Mouse (Mus musculus) layer of hippocampus, adult 18-20 months (tissue): ENCODE data around the gene Mrnip. TPM values are rescaled to one million over a fixed set of nuclear protein-coding genes. Genes with fewer than 3 reads are reported as not detected.
"Not testable (repeated sequence)": the region's sequence is repeated elsewhere in the genome, so short reads cannot be mapped to it uniquely, and the experiment has no call there.

ENCODE experiments used
- DNase-seq, 2 experiments: peaks; one replicate each; pipeline ENCODE4 v3.0.0; 2022; ENCODE audit warnings: low spot score in 2 of 2
- long read RNA-seq: library from polyadenylated mRNA; stranded (forward); transcript quantifications from one replicate; pipeline ENCODE4 v2.0.0, GENCODE M21; 2021
- total RNA-seq, 2 experiments: library from RNA; stranded (reverse); gene quantifications; 2 replicates each; pipeline ENCODE4 v1.2.3; 2021

The Mrnip gene
- total RNA-seq, result 10 to 100 TPM; 14.1 to 15.7 TPM
- long read RNA-seq, transcript Mrnip-201 (7 exons, 1,142 nt), result major isoform, 9 of 10 reads
- long read RNA-seq, partial matches to known transcripts, result 0 of 10 reads
- long read RNA-seq, other reads (novel, unspliced or antisense), result 1 of 10 reads

DNA sequence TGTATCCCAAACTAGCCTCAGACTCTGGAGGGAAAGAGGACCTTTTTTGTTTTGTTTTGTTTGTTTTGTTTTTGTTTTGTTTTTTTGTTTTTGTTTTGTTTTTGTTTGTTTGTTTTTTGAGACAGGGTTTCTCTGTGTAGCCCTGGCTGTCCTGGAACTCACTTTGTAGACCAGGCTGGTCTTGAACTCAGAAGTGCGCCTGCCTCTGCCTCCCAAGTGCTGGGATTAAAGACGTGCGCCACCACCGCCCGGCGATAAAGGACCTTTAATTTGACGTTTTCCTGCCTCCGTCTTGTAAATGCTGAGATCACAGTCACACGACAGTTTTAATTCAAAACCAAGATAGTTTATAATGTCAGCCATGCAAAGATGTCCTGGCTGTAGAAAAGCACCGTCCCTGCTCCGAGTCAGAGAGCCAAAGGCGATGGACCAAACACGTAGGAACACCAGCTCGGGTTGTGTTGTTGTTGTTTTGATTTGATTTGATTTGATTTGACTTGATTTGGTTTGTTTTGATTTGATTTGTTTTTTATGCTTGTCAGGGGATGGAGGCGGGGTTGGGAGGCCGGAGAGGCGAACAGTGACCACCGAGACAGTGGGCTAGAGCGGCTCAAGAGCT, at the start of gene Mrnip:
TSS of gene Mrnip (plus strand) at position 334 of the 619 bp plus-strand sequence.
- not testable (repeated sequence) for DNase-seq

DNA sequence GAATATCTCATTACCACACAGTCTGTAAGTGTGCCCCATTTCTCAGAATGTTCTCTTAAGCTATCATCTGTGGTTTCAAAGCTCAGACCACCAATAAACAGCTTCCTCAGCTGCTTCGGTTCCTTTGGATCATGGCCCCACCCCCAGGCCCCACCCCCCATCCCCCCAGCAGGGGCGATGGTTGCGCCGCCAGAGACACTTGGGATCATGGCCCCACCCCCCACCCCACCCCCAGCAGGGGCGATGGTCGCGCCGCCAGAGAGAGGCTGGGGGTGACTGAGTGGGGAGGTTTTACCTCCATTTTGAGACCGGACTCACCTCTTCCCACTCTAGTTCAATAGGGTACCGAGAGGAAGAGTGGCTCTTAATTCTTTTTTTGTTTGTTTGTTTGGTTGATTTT, 46.5 kb upstream of the Mrnip start:
- no peak for DNase-seq

DNA sequence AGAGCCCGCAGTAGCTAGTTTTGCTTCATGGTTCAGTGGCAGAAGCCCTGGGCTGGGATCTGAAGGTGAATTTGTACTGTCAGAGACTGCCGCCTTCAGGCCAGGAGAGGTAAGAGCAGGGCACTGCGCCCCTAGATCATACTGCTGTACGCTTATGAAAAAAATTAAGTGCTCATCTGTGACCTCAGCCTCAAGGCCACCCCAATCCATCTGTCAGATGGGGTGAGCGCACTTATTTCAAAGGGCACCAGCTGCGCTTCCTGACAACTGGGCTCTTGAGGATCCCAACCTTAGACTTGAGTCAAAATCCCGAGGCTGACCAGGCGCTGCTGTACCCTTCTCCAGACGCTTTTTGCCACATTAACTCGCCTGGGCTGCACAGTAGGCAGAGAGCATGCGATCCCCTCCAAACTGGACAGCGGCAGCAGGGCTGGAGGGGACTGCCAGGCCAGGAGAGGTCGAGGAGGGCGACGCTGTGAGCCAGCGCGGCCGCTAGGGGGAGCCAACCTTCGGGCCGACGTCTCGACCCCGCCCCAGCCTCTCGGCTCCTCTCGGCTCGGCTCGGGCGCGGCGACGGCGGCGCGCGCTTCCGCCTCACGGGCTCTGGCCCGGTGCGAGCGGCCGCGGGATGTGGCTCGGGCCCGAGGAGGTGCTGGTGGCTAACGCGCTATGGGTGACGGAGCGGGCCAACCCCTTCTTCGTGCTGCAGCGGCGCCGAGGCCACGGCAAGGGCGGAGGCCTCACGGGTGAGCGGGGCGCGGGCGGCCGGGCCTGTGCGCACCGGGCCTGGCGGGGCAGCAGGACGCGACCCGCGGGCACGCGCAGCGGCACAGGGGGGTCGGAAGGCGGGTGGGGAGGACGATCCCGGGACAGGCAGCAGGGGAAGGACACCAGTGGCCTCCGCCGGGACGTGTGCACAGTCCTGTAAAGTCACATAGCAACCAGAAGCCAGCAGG, 43.2 kb upstream of the Mrnip start, which contains the start of gene Tbc1d9b:
TSS of gene Tbc1d9b (plus strand) at position 586 of the 956 bp plus-strand sequence.
- DNase-seq, result peak; percentile 77 to 94

DNA sequence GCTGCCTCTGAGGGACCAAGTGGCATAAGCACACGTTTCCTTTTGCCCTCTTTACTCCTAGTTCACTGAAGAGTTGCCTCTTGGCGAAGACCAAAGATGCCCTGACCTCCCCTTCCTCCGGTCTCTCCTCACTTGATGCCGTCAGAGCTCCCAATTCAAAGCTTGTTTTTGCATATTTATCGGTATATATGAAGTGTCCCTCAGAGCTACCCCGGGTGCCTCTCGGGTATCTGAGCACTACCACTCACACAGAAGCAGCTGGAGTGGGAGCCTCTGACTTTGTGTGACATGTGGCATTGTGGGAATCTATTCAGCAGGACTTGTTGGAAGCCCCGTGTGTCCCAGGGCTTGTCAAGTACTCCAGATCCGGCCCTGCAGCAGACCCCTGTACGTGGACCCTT, 42.4 kb upstream of the Mrnip start:
- DNase-seq, result no peak

- no peak for DNase-seq
Observed at GRCm38 (mm10) chr11:50132265-50132664, 42.0 kb upstream of the Mrnip start.

- no peak for DNase-seq
Observed at GRCm38 (mm10) chr11:50134136-50134859, 39.9 kb upstream of the Mrnip start.

DNA sequence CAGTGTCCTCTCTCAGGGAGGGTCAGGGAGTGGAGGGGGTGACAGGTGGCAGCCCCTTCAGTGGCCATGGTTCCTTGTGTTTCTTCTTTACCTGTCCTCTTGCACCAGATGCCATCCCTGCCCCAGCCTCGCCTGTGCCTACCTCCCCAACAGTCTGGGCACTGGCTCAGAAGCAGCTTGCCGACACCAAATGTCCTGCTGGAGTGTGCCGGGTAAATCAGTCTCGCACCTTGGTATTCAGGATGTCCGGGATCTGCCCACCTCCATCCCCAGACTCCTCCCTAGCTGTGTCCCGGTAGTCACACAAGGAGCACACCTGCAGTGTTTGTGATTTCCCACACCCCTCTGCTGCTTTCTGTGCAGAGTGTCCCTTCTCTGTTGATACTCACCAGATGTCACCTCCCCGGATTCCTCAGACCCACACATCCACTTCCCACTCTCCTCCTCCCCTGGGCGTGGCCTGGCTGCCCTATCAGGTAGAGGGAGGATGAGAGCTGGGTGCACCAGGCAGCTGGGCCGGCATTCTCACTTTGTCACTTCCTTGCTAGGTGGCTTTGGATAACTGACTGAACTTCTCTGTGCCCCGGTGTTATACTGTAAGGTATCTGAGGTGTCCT, 35.9 kb upstream of the Mrnip start:
- DNase-seq, result no peak

DNA sequence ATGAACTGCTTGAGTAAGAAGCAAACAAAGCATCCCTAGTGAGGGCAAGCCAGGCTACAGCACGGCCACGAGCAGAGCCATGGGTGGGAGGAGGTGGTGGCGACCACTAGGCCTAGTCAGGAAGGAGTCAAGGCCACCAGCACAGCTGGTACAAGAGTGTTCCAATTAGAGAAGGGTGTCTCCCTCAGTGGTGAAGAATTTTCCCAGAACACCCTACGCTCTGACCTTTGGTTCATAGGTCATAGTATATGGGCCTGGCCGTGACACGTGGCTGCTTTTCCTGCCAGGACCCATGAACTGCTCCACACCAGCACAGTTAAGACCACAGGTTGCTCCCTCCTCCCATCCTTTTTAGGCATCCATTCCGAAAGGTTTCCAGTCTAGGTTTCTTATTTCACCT, 34.7 kb upstream of the Mrnip start:
- DNase-seq, result no peak

GRCm38 (mm10) chr11:50145529-50145928, 28.7 kb upstream of the Mrnip start:
- no peak for DNase-seq

DNA sequence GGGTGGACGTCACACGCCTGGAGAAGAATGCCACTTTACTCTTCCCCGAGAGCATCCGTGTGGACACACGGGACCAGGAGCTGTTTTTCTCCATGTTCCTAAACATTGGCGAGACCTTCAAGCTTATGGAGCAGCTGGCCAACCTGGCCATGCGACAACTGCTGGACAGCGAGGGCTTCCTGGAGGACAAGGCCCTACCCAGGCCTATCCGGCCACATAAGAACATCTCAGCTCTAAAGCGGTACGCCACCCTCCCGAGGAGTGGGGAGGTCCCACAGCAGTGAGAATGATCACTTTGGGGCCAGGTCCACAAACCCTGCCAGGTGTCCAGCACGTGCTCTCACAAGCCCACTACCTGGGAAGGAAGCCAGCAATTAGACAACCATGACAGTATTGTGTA, 28.1 kb upstream of the Mrnip start:
- no peak for DNase-seq

DNA sequence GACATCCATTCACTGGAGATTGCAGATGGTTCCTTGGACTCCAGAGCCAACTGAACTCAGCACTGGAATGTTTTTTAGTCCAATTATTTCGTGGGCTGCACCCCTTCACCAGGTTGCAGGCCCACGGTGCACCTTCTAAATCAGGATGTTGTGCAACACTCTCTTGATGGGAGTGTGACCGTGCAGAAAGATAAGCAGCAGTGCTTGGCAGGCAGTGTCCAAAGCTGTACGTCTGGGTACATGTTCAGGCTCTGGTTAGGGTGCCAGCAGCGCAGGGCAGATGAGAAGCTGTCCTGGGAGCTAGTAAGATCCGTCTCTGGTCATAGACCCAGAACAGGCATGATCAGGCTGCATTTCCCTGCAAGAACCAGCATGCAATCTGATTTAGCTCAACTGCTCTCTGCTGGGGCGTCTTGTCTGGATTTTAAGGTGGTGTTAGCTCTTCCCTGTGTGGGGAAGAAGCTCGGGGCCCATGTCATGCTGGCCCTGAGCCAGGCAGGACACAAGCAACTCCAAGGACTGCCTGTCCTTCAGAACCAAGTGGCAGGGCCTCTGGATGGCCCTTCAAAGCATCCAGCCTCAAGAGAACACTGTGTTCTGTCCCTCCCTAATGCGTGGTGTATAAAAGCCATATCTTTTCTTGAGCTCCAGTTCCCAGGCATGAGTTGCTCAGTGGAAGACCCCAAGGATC, 26.8 kb upstream of the Mrnip start:
- DNase-seq, result no peak

DNA sequence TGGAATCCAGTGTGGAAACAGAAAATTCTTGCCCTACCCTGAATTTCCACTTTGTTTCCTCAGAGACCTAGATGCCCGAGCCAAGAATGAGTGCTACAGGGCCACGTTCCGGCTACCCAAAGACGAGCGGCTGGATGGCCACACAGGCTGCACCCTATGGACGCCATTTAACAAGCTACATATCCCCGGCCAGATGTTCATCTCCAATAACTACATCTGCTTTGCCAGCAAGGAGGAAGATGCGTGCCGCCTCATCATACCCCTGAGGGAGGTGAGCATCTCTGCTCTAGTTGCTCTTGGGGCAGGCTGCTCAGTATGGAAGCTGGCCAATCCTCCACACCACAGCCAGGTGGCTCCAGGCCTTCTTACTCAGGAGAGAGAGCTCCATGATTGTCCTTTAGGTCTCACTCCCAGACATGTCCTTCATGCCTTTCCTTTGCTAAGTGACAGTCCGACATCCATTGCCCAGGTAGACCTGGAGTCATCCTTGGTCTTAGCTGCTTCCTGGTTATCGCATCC, 26.2 kb upstream of the Mrnip start:
- DNase-seq, result no peak

DNA sequence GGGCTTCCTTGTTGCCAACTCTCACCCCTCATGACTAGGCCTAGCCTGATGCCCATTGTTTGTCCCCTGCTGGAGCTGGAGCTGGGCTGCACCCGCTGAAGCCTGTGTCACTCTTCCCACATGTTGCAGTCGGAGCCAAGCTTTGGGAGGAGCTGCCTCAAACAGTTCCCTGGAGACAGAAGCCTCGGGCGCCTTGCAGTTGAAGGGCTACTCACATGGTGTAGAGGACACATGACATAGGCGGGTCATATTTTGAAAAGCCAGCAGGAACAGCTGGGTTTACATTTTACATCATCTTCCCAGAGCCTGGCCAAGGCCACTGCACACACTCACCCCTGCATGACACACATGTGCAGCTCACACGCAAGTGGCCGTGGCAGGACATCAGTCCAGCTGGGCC, 25.0 kb upstream of the Mrnip start:
- DNase-seq, result no peak

DNA sequence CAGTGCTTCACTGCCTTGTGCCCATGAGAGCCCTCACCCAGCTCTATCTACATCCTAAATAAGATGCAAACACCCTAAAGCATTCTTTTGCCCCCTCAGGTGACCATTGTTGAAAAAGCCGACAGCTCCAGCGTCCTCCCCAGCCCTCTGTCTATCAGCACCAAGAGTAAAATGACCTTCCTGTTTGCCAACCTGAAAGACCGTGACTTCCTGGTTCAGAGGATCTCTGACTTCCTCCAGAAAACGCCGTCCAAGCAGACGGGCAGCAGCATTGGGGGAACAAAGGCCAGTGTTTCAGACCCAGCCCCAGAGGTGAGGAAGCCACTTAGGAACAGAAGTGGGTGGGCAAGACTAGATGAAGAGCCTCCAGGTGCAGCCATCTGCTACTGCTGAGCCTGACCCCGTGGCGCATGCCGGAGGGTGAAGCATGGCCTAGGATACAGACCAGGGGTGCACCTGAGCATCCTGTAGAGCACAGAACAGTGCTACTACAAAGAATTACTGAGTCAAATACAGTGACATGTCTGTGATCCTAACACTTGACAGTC, 24.6 kb upstream of the Mrnip start:
- no peak for DNase-seq

GRCm38 (mm10) chr11:50151374-50151773, 22.9 kb upstream of the Mrnip start:
- no peak for DNase-seq

- no peak for DNase-seq
Observed at GRCm38 (mm10) chr11:50154166-50154565, 20.1 kb upstream of the Mrnip start.

DNA sequence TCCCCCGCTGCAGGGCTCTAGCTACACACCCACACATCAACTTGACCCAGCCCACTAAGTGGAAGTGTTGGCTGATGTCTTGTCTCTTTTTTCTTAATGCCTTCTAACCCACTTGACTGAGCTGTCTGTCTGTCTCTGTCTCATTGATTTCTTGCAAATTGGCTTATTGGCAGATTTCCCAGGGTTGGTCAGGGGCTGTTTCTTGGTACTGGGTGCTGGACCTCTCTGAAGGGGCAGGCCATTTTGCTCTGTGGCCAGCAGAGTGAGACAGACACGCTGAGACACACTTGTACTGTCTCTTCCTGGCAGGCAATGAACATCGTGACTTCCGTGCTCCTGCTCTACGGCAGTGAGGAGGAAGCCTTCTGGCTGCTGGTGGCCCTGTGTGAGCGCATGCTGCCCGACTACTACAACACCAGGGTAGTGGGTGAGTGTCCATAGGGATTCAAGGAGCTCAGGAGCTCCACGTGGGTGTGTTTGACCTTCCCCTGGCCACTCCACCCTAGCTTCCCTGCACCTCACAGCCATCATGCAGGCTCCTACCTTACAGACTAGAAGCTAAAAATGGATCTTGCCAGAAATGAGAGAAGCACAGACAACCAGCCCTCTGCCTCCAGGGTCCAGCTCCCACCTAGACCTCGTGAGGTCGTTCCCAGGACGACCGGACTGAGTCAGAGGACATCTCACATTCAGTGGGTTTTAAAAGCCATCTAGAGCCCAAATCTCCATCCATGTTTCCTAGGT, 19.3 kb upstream of the Mrnip start:
- peak in 1 of 2 experiments; percentile 30 for DNase-seq

DNA sequence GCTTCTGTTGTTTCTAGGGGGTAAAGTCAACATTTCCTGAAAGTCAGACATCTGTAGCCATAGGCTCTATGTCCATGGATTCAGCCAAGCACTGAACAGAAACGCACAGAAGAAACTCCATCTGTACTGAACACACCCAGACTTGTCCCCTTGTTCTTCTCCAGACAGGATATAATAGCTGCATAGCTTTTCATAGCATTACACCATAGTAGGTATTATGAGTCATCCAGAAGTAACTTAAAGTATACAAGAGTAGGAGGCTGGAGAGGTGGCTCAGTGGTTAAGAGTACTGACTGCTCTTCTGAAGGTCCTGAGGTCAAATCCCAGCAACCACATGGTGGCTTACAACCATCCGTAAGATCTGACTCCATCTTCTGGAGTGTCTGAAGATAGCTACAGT, 18.5 kb upstream of the Mrnip start:
- no peak for DNase-seq

DNA sequence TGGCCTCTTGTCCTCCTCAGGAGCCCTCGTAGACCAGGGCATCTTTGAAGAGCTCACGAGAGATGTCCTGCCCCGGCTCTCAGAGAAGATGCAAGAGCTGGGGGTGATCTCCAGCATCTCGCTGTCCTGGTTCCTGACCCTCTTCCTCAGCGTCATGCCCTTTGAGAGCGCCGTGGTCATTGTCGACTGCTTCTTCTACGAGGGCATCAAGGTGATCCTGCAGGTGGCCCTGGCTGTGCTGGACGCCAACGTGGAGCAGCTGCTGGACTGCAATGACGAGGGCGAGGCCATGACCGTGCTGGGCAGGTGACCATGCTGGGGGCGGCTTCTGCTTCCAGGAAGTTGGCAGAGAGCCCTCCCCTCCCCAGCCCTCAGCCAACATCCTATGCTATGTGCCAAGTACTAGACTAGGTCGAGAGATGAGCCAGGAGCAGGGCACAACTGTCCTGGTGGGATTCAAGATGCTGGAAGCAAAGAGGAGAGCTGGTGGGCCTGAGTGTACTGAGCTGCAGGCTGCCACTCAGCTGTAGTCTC, 17.5 kb upstream of the Mrnip start:
- DNase-seq, result no peak
